Mouse (Mus musculus) hindbrain, embryonic 11.5 days (tissue): ENCODE measurements around the gene Ap4s1. TPM values are rescaled to one million over a fixed set of nuclear protein-coding genes. Genes with fewer than 3 reads are reported as not detected.

Experiments
- ATAC-seq: fragments of 200-750 bp; cut with Nextera tagmentation; 2 replicates; pipeline ENCODE4 v1.8.0; 2017; ENCODE audit warnings: mild to moderate bottlenecking, moderate TSS enrichment, moderate library complexity; ENCODE audit not compliant: low FRiP score
- DNase-seq: peaks from one replicate; pipeline ENCODE4 v3.0.0-alpha.2; 2015; ENCODE audit warnings: low spot score
- H3K27ac ChIP-seq: fragments of 300-500 bp; sonication (generic); 2 replicates; pipeline ENCODE4 v1.5.1; 2014; ENCODE audit warnings: mild to moderate bottlenecking, low read depth, low read length
- H3K27me3 ChIP-seq: fragments of 300-500 bp; sonication (generic); 2 replicates; pipeline ENCODE4 v1.6.1; 2014; ENCODE audit warnings: mild to moderate bottlenecking, low read length, moderate library complexity, mixed read lengths; ENCODE audit not compliant: control insufficient read depth, insufficient read depth
- H3K36me3 ChIP-seq: fragments of 300-500 bp; sonication (generic); 2 replicates; pipeline ENCODE4 v1.6.1; 2014; ENCODE audit warnings: mild to moderate bottlenecking, low read length, moderate library complexity, mixed read lengths; ENCODE audit not compliant: control insufficient read depth, insufficient read depth
- H3K4me1 ChIP-seq: fragments of 300-500 bp; sonication (generic); replicated peaks from 2 replicates; pipeline ENCODE4 v1.6.1; 2014; ENCODE audit warnings: low read length, mixed read lengths; ENCODE audit not compliant: control insufficient read depth, insufficient read depth
- H3K4me2 ChIP-seq: fragments of 300-500 bp; sonication (generic); replicated peaks from 2 replicates; pipeline ENCODE4 v1.6.1; 2014; ENCODE audit warnings: mild to moderate bottlenecking, low read depth, low read length
- H3K4me3 ChIP-seq: fragments of 300-500 bp; sonication (generic); 2 replicates; pipeline ENCODE4 v1.5.1; 2014; ENCODE audit warnings: low read depth, low read length
- H3K9ac ChIP-seq: fragments of 300-500 bp; sonication (generic); 2 replicates; pipeline ENCODE4 v1.6.1; 2014; ENCODE audit warnings: low read depth, low read length
- H3K9me3 ChIP-seq: fragments of 300-500 bp; sonication (generic); 2 replicates; pipeline ENCODE4 v1.6.1; 2016; ENCODE audit warnings: low read length; ENCODE audit not compliant: control insufficient read depth
- WGBS: fragments of 180-500 bp; shearing (Covaris S2); extraction: QIAGEN DNeasy Blood & Tissue Kit; methylation state at CpG from one replicate; pipeline ENCODE4 v1.1.7; 2014; 5-methylcytosine and 5-hydroxymethylcytosine counted together
- polyA plus RNA-seq: library from polyadenylated mRNA; unstranded; fragments of >200 nt; fragmentation: Nextera tagmentation; extraction: Ambion mirVana; gene quantifications from 2 replicates; pipeline ENCODE4 v1.2.1, GENCODE M21; 2014

Ap4s1 gene
- polyA plus RNA-seq, 1 experiment from 2014 or later: 57.8 TPM

DNA sequence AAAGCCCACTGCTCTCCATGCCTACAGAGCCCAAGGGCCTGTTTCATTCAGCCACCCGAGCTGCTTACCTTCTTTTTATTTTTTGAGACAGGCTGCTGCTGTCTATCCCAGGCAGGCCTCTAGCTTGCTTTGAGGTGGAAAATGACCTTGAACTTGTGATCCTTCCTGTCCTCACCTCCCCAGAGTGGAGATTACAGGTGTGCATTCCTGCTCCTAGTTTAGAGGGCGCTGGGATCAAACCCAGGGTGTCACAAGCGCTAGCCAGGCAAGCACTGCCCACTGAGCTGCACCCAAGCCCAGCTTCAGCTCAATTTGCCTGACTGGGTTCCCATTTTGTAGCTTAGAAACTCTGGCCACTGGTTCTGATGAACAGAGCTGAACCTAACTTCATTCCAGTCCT lies 45.5 kb downstream of the Ap4s1 start:
- Histone ChIP-seq H3K36me3 (no peaks in the 10 kb centered on the region), H3K27me3 (no peaks in the 10 kb centered on the region), H3K4me1 (no peaks in the 10 kb centered on the region), H3K4me3 (no peak overlapping the region), H3K9me3 (no peaks in the 10 kb centered on the region), H3K9ac (no peak overlapping the region), H3K27ac (no peak overlapping the region), H3K4me2 (no peak overlapping the region)
- 72% methylated on average over 3 of the region's 3 CpGs for WGBS
- DNase-seq (no peak), ATAC-seq (no peak)

- no peak for DNase-seq
- 35% methylated on average over 1 of the region's 1 CpGs for WGBS
- Histone ChIP-seq H3K9me3 (no peaks in the 10 kb centered on the region), H3K4me3 (no peak overlapping the region), H3K9ac (no peak overlapping the region), H3K27ac (no peak overlapping the region), H3K4me1 (no peaks in the 10 kb centered on the region), H3K4me2 (no peak overlapping the region), H3K27me3 (no peaks in the 10 kb centered on the region), H3K36me3 (no peaks in the 10 kb centered on the region)
- ATAC-seq: no peak
Observed at GRCm38 (mm10) chr12:51736807-51737206, 46.0 kb downstream of the Ap4s1 start.

DNA sequence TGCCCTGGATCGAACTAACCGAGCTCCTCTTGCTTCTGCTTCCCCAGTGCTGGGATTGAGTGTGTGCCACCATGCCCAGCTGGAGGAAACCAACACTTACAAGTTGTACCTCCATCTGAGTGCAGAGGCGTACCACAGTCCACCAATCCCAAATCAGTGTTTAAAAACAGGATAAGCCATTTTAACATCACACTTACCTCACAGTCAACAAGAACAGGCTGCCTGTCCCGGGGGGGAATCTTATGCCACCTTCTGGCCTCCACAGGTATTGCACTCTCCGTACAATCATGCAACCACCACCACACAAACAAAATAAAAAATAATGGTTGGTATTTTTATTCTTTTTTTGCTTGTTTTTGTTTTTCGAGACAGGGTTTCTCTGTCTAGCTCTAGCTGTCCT lies 50.9 kb downstream of the Ap4s1 start:
- H3K4me3 ChIP-seq: no peak overlapping the region
- peak; percentile 35 for DNase-seq
- H3K9ac ChIP-seq: no peak overlapping the region
- H3K4me2 ChIP-seq: no peak overlapping the region
- H3K9me3 ChIP-seq: no peaks in the 10 kb centered on the region
- no peaks in the 10 kb centered on the region for H3K27me3 ChIP-seq
- ATAC-seq: no peak
- peaks cover 4% of the 10 kb centered on the region; the same call in 1 of the 2 replicates for H3K36me3 ChIP-seq
- no peaks in the 10 kb centered on the region for H3K4me1 ChIP-seq
- no peak overlapping the region for H3K27ac ChIP-seq
- 88% methylated on average over 6 of the region's 6 CpGs for WGBS

- peak; percentile 38 for DNase-seq
- H3K9me3 ChIP-seq: no peaks in the 10 kb centered on the region
- peak; percentile 66 for ATAC-seq
- H3K27me3 ChIP-seq: no peaks in the 10 kb centered on the region
- no peak overlapping the region for H3K27ac ChIP-seq
- no peak overlapping the region for H3K9ac ChIP-seq
- WGBS: 55% methylated on average over 6 of the region's 6 CpGs
- peaks cover 4% of the 10 kb centered on the region; the same call in 1 of the 2 replicates for H3K36me3 ChIP-seq
- no peak overlapping the region for H3K4me3 ChIP-seq
- no peaks in the 10 kb centered on the region for H3K4me1 ChIP-seq
- H3K4me2 ChIP-seq: no peak overlapping the region
Observed at GRCm38 (mm10) chr12:51744957-51745356, 54.1 kb downstream of the Ap4s1 start.

- no peak for DNase-seq
- Histone ChIP-seq H3K36me3 (peaks cover 7% of the 10 kb centered on the region), H3K27ac (no peak overlapping the region), H3K4me3 (no peak overlapping the region), H3K9ac (no peak overlapping the region), H3K4me1 (no peaks in the 10 kb centered on the region), H3K27me3 (no peaks in the 10 kb centered on the region), H3K4me2 (no peak overlapping the region), H3K9me3 (no peaks in the 10 kb centered on the region)
- 95% methylated on average over 2 of the region's 2 CpGs for WGBS
- no peak for ATAC-seq
Observed at GRCm38 (mm10) chr12:51747348-51747747, 56.5 kb downstream of the Ap4s1 start.

- Histone ChIP-seq H3K4me3 (no peak overlapping the region), H3K9me3 (no peaks in the 10 kb centered on the region), H3K4me1 (no peaks in the 10 kb centered on the region), H3K27me3 (no peaks in the 10 kb centered on the region), H3K36me3 (peaks cover 16% of the 10 kb centered on the region), H3K27ac (no peak overlapping the region), H3K9ac (no peak overlapping the region), H3K4me2 (no peak overlapping the region)
- 95% methylated on average over 12 of the region's 12 CpGs for WGBS
- ATAC-seq: no peak
- no peak for DNase-seq
Observed at GRCm38 (mm10) chr12:51755938-51756598, 65.2 kb downstream of the Ap4s1 start.

DNA sequence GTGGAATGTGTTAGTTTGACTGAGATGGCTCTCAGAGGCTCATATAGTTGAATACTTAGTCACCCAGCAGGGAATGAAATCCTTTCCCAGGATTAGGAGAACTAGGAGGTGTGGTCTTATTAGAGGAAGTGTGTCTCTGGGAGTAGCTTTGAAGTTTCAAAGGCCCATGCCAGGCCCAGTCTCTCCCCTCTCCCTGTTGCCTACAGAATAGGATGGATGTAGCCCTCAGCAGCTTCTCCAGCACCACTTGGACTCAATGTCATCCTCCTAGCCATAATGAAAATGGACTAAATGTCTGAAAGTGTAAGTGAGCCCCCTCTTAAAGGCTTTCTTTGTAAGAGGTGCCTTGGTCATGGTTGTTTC lies 65.7 kb downstream of the Ap4s1 start:
- Histone ChIP-seq H3K36me3 (peaks cover 16% of the 10 kb centered on the region), H3K9me3 (no peaks in the 10 kb centered on the region), H3K4me3 (no peak overlapping the region), H3K27ac (no peak overlapping the region), H3K4me2 (no peak overlapping the region), H3K27me3 (no peaks in the 10 kb centered on the region), H3K9ac (no peak overlapping the region), H3K4me1 (no peaks in the 10 kb centered on the region)
- no peak for DNase-seq
- no peak for ATAC-seq

DNA sequence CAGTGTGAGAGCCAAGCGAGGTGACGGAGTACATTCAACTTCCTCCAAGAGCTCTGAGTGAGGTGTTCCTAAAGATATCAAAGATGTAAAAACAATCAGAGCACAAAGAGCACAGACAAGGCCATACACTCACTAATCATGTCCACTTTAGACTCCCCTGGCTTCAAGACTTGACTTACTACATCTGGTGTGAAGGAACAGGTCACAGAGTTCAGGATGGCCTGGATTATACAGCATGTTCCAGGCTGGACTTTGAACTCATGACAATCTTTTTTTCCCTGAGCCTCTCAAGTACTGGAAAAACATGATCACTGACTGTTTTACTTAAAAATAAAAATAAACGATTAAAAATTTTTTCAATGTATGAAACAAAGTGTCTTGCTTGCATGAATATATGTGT lies 68.5 kb downstream of the Ap4s1 start:
- Histone ChIP-seq H3K4me2 (no peak overlapping the region), H3K4me1 (no peaks in the 10 kb centered on the region), H3K9ac (no peak overlapping the region), H3K27me3 (no peaks in the 10 kb centered on the region), H3K4me3 (no peak overlapping the region), H3K9me3 (no peaks in the 10 kb centered on the region), H3K27ac (no peak overlapping the region), H3K36me3 (peaks cover 13% of the 10 kb centered on the region)
- WGBS: 89% methylated on average over 3 of the region's 3 CpGs
- ATAC-seq: no peak
- DNase-seq: no peak

DNA sequence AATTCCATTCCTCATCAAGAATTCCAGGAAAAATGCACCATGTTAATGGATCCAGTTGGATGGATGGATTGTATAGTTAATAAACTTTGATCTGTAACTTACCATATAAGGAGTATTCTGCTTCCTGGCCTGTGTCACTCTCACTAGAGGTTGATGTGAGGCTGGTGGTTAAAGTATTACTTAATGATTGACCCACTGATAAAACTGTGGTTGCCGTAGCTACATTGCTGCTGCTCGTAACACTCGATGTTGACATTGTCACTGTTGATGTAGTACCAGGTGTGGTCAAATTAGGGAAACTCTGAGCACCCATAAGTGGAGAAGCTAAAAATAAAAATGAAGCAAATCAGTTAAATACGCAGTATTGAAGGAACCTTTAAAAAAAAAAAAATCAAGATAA lies 76.6 kb downstream of the Ap4s1 start:
- 96% methylated on average over 4 of the region's 4 CpGs for WGBS
- DNase-seq: no peak
- Histone ChIP-seq H3K27ac (no peak overlapping the region), H3K4me2 (no peak overlapping the region), H3K36me3 (0 out of 2 replicates have a peak, but pooled peaks cover 4% of the 10 kb centered on the region), H3K4me3 (no peak overlapping the region), H3K27me3 (no peaks in the 10 kb centered on the region), H3K9me3 (no peaks in the 10 kb centered on the region), H3K4me1 (no peaks in the 10 kb centered on the region), H3K9ac (no peak overlapping the region)
- no peak for ATAC-seq
